Mouse (Mus musculus): ENCODE results near the gene Rapgef3.
A peak's percentile ranks its signal among the peaks of the same experiment; 100 is the strongest.

The Rapgef3 gene

GRCm38 (mm10) chr15:97746748-97747147 lies 21.0 kb downstream of the Rapgef3 start:
- DNase-seq (ENCODE audit: low spot score in 2 of 2), result no peak

GRCm38 (mm10) chr15:97746278-97746677 lies 21.5 kb downstream of the Rapgef3 start:
- no peak for DNase-seq (ENCODE audit: low spot score in 2 of 2)

- DNase-seq (ENCODE audit: low spot score in 2 of 2), result no peak
Measured at GRCm38 (mm10) chr15:97745331-97745730, 22.4 kb downstream of the Rapgef3 start.

- no peak for DNase-seq (ENCODE audit: low spot score in 2 of 2)
Measured at GRCm38 (mm10) chr15:97744930-97745329, 22.8 kb downstream of the Rapgef3 start.

GRCm38 (mm10) chr15:97743961-97744525 lies 23.7 kb downstream of the Rapgef3 start:
- DNase-seq (ENCODE audit: low spot score in 2 of 2), result no peak

- no peak for DNase-seq (ENCODE audit: low spot score in 2 of 2)
Measured at GRCm38 (mm10) chr15:97743210-97743609, 24.6 kb downstream of the Rapgef3 start.

- no peak for DNase-seq (ENCODE audit: low spot score in 2 of 2)
Measured at GRCm38 (mm10) chr15:97742600-97742999, 25.2 kb downstream of the Rapgef3 start.

GRCm38 (mm10) chr15:97742074-97742473 lies 25.7 kb downstream of the Rapgef3 start:
- DNase-seq (ENCODE audit: low spot score in 2 of 2), result no peak

GRCm38 (mm10) chr15:97741662-97742061 lies 26.1 kb downstream of the Rapgef3 start:
- DNase-seq (ENCODE audit: low spot score in 2 of 2), result no peak

- DNase-seq (ENCODE audit: low spot score in 2 of 2), result no peak
Measured at GRCm38 (mm10) chr15:97740283-97740732, 27.5 kb downstream of the Rapgef3 start.

GRCm38 (mm10) chr15:97738923-97739322 lies 28.8 kb downstream of the Rapgef3 start:
- DNase-seq (ENCODE audit: low spot score in 2 of 2), result no peak

- no peak for DNase-seq (ENCODE audit: low spot score in 2 of 2)
Measured at GRCm38 (mm10) chr15:97731988-97732387, 35.8 kb downstream of the Rapgef3 start.

- no peak for DNase-seq (ENCODE audit: low spot score in 2 of 2)
Measured at GRCm38 (mm10) chr15:97731111-97731510, 36.7 kb downstream of the Rapgef3 start, which contains the start of gene Endou. Endou (minus strand) TSS chr15:97731339.

GRCm38 (mm10) chr15:97730365-97730764 lies 37.4 kb downstream of the Rapgef3 start:
- no peak for DNase-seq (ENCODE audit: low spot score in 2 of 2)

- peak in 1 of 2 experiments; percentile 22 for DNase-seq (ENCODE audit: low spot score in 2 of 2)
Measured at GRCm38 (mm10) chr15:97728804-97729203, 39.0 kb downstream of the Rapgef3 start.

- DNase-seq (ENCODE audit: low spot score in 2 of 2), result no peak
Measured at GRCm38 (mm10) chr15:97728394-97728793, 39.4 kb downstream of the Rapgef3 start.

GRCm38 (mm10) chr15:97727520-97727919 lies 40.3 kb downstream of the Rapgef3 start:
- DNase-seq (ENCODE audit: low spot score in 2 of 2), result no peak

- no peak for DNase-seq (ENCODE audit: low spot score in 2 of 2)
Measured at GRCm38 (mm10) chr15:97727048-97727447, 40.7 kb downstream of the Rapgef3 start.

- DNase-seq (ENCODE audit: low spot score in 2 of 2), result no peak
Measured at GRCm38 (mm10) chr15:97726310-97726709, 41.5 kb downstream of the Rapgef3 start.

GRCm38 (mm10) chr15:97725198-97725785 lies 42.5 kb downstream of the Rapgef3 start:
- no peak for DNase-seq (ENCODE audit: low spot score in 2 of 2)

- no peak for DNase-seq (ENCODE audit: low spot score in 2 of 2)
Measured at GRCm38 (mm10) chr15:97724346-97725197, 43.2 kb downstream of the Rapgef3 start.

GRCm38 (mm10) chr15:97723536-97724345 lies 44.0 kb downstream of the Rapgef3 start:
- DNase-seq (ENCODE audit: low spot score in 2 of 2), result no peak
